Mouse (Mus musculus): ENCODE results near the gene Wdr25.

GRCm38 (mm10) chr12:108917509-108917908 lies 24.1 kb downstream of the Wdr25 start:
- TF ChIP-seq CTCF (conservative IDR thresholded peaks at IDR 0.05; ENCODE audit: insufficient read depth, insufficient read length, low read depth, low read length) (no peak), POLR2A (IDR thresholded peaks at IDR 0.05; ENCODE audit: low read depth, low read length) (no peak)

Data from kidney, adult 2 months (tissue).